In genomic region chr13:48528123-48528871, GRCm38 (mm10) we compare ENCODE assay signal across 8 mouse cellular contexts. TPM values are rescaled to one million over a fixed set of nuclear protein-coding genes. Genes with fewer than 3 reads are reported as not detected.
A peak's percentile ranks its signal among the peaks of the same experiment; 100 is the strongest.
DNase-seq lines count a peak whose midpoint lies in the region; ATAC-seq lines count a peak whose summit lies in the region.

No protein-coding gene starts in this region.

- H3K4me3 ChIP-seq in forebrain, embryonic 15.5 days: no peak overlapping the region
- H3K4me3 ChIP-seq in hindbrain, embryonic 14.5 days (replicated peaks; ENCODE audit: low read length): no peak overlapping the region

- 56% methylated on average over 15 of the region's 15 CpGs for WGBS in forebrain, embryonic 15.5 days
- 55% methylated on average over 15 of the region's 15 CpGs for WGBS in hindbrain, embryonic 14.5 days

- H3K36me3 ChIP-seq in forebrain, embryonic 15.5 days: no peaks in the 10 kb centered on the region
- H3K36me3 ChIP-seq in hindbrain, embryonic 14.5 days (replicated peaks; ENCODE audit: control insufficient read depth, insufficient read depth): no peaks in the 10 kb centered on the region

- peak; percentile 72; the same call in 1 of the 2 replicates for ATAC-seq in cerebellum, adult (ENCODE audit: insufficient number of reproducible peaks, low FRiP score, low TSS enrichment)
- ATAC-seq in forebrain, embryonic 15.5 days (replicated peaks): peak; percentile 51
- ATAC-seq in hindbrain, embryonic 14.5 days (ENCODE audit: low FRiP score): peak; percentile 85

- H3K9ac ChIP-seq in forebrain, embryonic 15.5 days (replicated peaks): no peak overlapping the region
- H3K9ac ChIP-seq in hindbrain, embryonic 14.5 days: no peak overlapping the region

- no peak overlapping the region for H3K4me2 ChIP-seq in forebrain, embryonic 15.5 days (replicated peaks)
- H3K4me2 ChIP-seq in hindbrain, embryonic 14.5 days (replicated peaks): no peak overlapping the region

- no peak overlapping the region for H3K27ac ChIP-seq in forebrain, embryonic 15.5 days (replicated peaks)
- H3K27ac ChIP-seq in hindbrain, embryonic 14.5 days: no peak overlapping the region

- H3K27me3 ChIP-seq in forebrain, embryonic 15.5 days: no peaks in the 10 kb centered on the region
- no peaks in the 10 kb centered on the region for H3K27me3 ChIP-seq in hindbrain, embryonic 14.5 days (ENCODE audit: control insufficient read depth, insufficient read depth, low read length)

- no peaks in the 10 kb centered on the region for H3K9me3 ChIP-seq in forebrain, embryonic 15.5 days
- no peaks in the 10 kb centered on the region for H3K9me3 ChIP-seq in hindbrain, embryonic 14.5 days (ENCODE audit: control insufficient read depth, low read length)

- no peaks in the 10 kb centered on the region for H3K4me1 ChIP-seq in forebrain, embryonic 15.5 days
- H3K4me1 ChIP-seq in hindbrain, embryonic 14.5 days (replicated peaks; ENCODE audit: control insufficient read depth, insufficient read depth, low read length): no peaks in the 10 kb centered on the region

- peak; percentile 66 for DNase-seq in adrenal gland, adult 2 months
- DNase-seq in adrenal gland, adult 18-20 months (ENCODE audit: low spot score in 2 of 2): no peak
- DNase-seq in hindbrain, embryonic 14.5 days (ENCODE audit: low spot score): peak; percentile 97
- peak; percentile 66 for DNase-seq in layer of hippocampus, adult 9-11 months
- DNase-seq in lung, postnatal 25 days (ENCODE audit: low spot score): peak; percentile 82
- DNase-seq in right cerebral cortex, postnatal 10 days (ENCODE audit: low spot score in 2 of 2): peak; percentile 81

RNA-seq across cellular contexts. Expression of gene A830005F24Rik, which starts 14.9 kb away (rescaled TPM):
- not detected for total RNA-seq in adrenal gland, adult 2 months (2021)
- not detected in 2 replicates for polyA plus RNA-seq in adrenal gland, adult 2 months (2012; rRNA removed)
- total RNA-seq in adrenal gland, adult 18-20 months (2021): not detected
- 3.1 and 3.3 TPM in 2 replicates for polyA plus RNA-seq in forebrain, embryonic 15.5 days (2015; fragmentation: Nextera tagmentation; extraction: Ambion mirVana)
- 2.9 and 3.4 TPM in 2 replicates for polyA plus RNA-seq in hindbrain, embryonic 14.5 days (2014; fragmentation: Nextera tagmentation; extraction: Ambion mirVana)

RNA-seq across cellular contexts. Expression of gene Zfp169, which starts 15.0 kb away (rescaled TPM):
- 1 to 10 TPM; 6.5 to 6.9 TPM for total RNA-seq in adrenal gland, adult 2 months (2021)
- 2.6 and 2.7 TPM in 2 replicates for polyA plus RNA-seq in adrenal gland, adult 2 months (2012; rRNA removed)
- total RNA-seq in adrenal gland, adult 18-20 months (2021): 1 to 10 TPM; 7.2 to 7.4 TPM
- 6.8 and 10.2 TPM in 2 replicates for polyA plus RNA-seq in forebrain, embryonic 15.5 days (2015; fragmentation: Nextera tagmentation; extraction: Ambion mirVana)
- 6.8 and 9.4 TPM in 2 replicates for polyA plus RNA-seq in hindbrain, embryonic 14.5 days (2014; fragmentation: Nextera tagmentation; extraction: Ambion mirVana)

Comparison
In these comparisons a context has a peak if more than half of its experiments do, and no peak if none do; other contexts are left out.
1. DNase-seq: peak in adrenal gland, adult 2 months (single experiment), hindbrain, embryonic 14.5 days (single experiment), layer of hippocampus, adult 9-11 months (single experiment), lung, postnatal 25 days (single experiment) and right cerebral cortex, postnatal 10 days (2 of 2); none in adrenal gland, adult 18-20 months (0 of 2).
2. Peak in every context shown above with its lines, with median percentiles within 50 percentile points of each other: ATAC-seq.